Mouse (Mus musculus) Patski (cell line): ENCODE data around the gene Olfr297. TPM values are rescaled to one million over a fixed set of nuclear protein-coding genes. Genes with fewer than 3 reads are reported as not detected.

Source experiments
- ATAC-seq: fragments of 100-300 bp; one replicate; pipeline ENCODE4 v1.8.0; 2021
- CTCF ChIA-PET: fragments of 350-600 bp; sonication (Branson Sonifier 250); formaldehyde crosslinking; loops from one replicate; lab custom pipeline; 2022; ENCODE audit warnings: inconsistent platforms; lab: Charles Lee
- POLR2A ChIA-PET: fragments of 350-600 bp; sonication (Branson Sonifier 250); formaldehyde crosslinking; loops from one replicate; lab custom pipeline; 2022; ENCODE audit warnings: antibody characterized with exemption, inconsistent platforms; lab: Charles Lee
- DNase-seq: peaks from one replicate; pipeline ENCODE4 v3.0.0-alpha.2; 2011; ENCODE audit warnings: low read depth, low spot score
- H3K27me3 ChIP-seq: fragments of 371-371 bp; one replicate; pipeline ENCODE4 v1.5.1; 2021
- CTCF ChIP-seq: fragments of 100-300 bp; IDR thresholded peaks from one replicate; pipeline ENCODE4 v1.5.1; 2021
- in situ Hi-C: fragments of 300-500 bp; cut with MboI; formaldehyde crosslinking; loops from 3 replicates; pipeline ENCODE4 v1.11.1; 2018; ENCODE audit warnings: low pct_unique_long_range_greater_than_20kb, mixed read lengths
- polyA plus RNA-seq: library from polyadenylated mRNA; unstranded; gene quantifications from one replicate; pipeline ENCODE4 v1.2.3, GENCODE M21; 2021

Gene Olfr297
- not detected for polyA plus RNA-seq

- DNase-seq (no peak), ATAC-seq (no peak)
- POLR2A ChIA-PET: no interaction called here
- H3K27me3 ChIP-seq: no peaks in the 10 kb centered on the region
- no peak for TF ChIP-seq CTCF
- CTCF ChIA-PET: no interaction called here
- in situ Hi-C loops: no loop called here
Observed at GRCm38 (mm10) chr7:86519668-86520067, at the start of gene Olfr297. Gene Olfr297 (plus strand): TSS chr7:86519968.

- H3K27me3 ChIP-seq: no peaks in the 10 kb centered on the region
- DNase-seq (no peak), ATAC-seq (no peak)
- in situ Hi-C loops: no loop called here
- no peak for TF ChIP-seq CTCF
- ChIA-PET CTCF (no interaction called here), POLR2A (no interaction called here)
Observed at GRCm38 (mm10) chr7:86492384-86492783, 27.4 kb upstream of the Olfr297 start, which contains the start of gene Olfr298. Gene Olfr298 (minus strand): TSS chr7:86492484.

Other genes with a start within 250 kb of the Olfr297 start
- not detected for gene Olfr310, start 242.8 kb upstream of the Olfr297 start, polyA plus RNA-seq
- not detected for gene Olfr309, start 206.3 kb upstream of the Olfr297 start, polyA plus RNA-seq
- not detected for gene Olfr308, start 194.3 kb upstream of the Olfr297 start, polyA plus RNA-seq
- gene Olfr307, start 182.4 kb upstream of the Olfr297 start, polyA plus RNA-seq: not detected
- gene Olfr305, start 153.0 kb upstream of the Olfr297 start, polyA plus RNA-seq: not detected
- not detected for gene Olfr304, start 133.3 kb upstream of the Olfr297 start, polyA plus RNA-seq
- gene Olfr303, start 122.2 kb upstream of the Olfr297 start, polyA plus RNA-seq: not detected
- not detected for gene Olfr301, start 116.1 kb upstream of the Olfr297 start, polyA plus RNA-seq
- not detected for gene Olfr299, start 60.0 kb upstream of the Olfr297 start, polyA plus RNA-seq
- gene Olfr298, start 27.5 kb upstream of the Olfr297 start, polyA plus RNA-seq: not detected
- gene Olfr295, start 63.9 kb downstream of the Olfr297 start, polyA plus RNA-seq: not detected
- not detected for gene Olfr294, start 96.7 kb downstream of the Olfr297 start, polyA plus RNA-seq
- not detected for gene Olfr293, start 129.1 kb downstream of the Olfr297 start, polyA plus RNA-seq
- gene Olfr292, start 168.4 kb downstream of the Olfr297 start, polyA plus RNA-seq: not detected